Mouse (Mus musculus) cerebellum, adult 9-10 months (tissue): ENCODE measurements at regions not wholly inside any gene's neighbourhood (a gene's known extent, or its start where the extent isn't known, plus 50 kb on each side); places are given as distances from the start of the nearest gene placed in this dataset.

Experiments used
- DNase-seq: peaks from one replicate; pipeline ENCODE4 v3.0.0; 2022

- DNase-seq: no peak
Measured at GRCm38 (mm10) chr5:146684429-146684828, 99.4 kb upstream of the Gpr12 start.

DNA sequence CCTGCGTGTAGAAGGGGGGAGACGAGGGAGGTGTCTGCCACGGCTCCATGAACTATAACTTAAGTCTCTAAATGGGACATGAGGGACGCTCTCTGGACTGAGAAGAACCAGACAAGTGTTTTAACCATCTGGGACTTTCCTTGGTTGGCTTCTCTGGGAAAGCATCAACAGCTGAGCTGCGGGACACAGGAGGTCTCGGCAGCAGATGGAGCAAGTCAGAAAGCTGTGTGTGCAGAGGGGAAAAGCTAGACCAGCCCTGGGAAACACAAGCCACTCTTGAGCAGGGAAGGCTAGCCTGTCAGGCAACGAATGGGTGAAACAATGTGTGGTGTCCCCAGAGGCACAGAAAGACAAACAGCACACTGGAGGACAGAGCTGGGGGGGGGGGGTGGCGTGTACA is 98.5 kb upstream of the Gpr12 start:
- no peak for DNase-seq

DNA sequence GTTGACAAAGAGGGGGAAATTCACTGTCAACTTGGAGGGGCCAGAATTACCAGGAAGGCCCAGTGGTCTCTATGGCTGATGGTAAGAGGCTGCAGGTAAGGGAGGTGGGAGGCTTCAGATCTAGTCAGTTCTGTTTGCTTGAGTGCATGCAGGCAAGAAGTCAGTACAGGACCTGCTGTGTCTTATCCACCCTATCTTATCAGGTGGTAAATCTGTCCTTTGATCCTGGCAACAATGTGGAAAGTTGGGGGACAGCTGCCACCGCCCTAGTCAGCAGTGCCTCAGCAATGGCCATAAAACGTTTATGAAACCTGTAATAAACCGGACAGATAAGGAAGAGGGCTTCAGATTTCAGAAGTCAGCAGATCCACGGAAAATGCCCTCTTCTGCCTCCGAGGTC is 97.9 kb upstream of the Gpr12 start:
- no peak for DNase-seq

- DNase-seq: no peak
Measured at GRCm38 (mm10) chr5:146681512-146681911, 96.5 kb upstream of the Gpr12 start.

DNA sequence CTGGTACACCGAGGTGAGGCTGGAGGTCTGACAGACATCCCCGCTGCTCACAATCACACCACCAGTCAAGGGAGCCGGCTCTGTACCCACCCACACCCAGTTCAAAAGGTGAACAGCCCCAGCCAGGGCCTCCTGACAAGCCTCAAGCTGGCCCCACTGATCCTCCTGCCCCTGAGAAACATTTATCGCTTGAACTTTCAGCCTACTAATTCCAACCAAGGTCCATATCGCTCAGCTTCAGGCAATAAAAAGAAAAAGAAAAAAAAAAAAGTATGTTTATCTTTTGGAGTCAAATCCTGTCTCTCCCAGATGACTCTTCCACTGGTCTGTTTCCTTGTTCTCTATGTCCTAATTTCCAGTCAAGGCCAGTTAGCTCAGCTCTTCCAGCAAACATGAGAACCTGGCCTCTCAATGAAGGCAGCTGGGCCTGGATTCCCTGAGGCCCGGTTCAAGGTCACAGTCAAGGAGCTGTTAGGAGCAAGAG is 94.2 kb upstream of the Gpr12 start:
- DNase-seq: no peak

DNA sequence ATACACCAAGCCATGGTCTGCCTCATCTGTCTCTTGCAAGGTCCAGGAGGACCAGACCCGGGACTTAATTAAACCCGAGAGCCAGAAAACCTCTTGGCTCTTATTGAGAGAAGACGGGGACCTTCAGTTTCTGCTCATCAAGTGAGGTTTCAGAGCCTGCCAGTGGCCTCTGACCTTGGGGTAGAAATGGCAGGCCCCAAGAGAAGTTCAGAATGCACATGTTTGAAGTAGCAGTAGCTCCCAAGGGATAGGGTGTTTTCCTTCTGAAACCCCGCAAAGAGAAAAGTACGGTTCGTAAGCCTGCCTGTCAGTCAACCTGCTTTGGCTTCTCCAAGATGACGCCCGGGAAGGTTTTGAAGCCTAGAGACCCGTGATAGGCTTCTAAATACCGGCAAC is 93.7 kb upstream of the Gpr12 start:
- DNase-seq: no peak

GRCm38 (mm10) chr5:146678049-146678774 is 93.2 kb upstream of the Gpr12 start:
- no peak for DNase-seq

DNA sequence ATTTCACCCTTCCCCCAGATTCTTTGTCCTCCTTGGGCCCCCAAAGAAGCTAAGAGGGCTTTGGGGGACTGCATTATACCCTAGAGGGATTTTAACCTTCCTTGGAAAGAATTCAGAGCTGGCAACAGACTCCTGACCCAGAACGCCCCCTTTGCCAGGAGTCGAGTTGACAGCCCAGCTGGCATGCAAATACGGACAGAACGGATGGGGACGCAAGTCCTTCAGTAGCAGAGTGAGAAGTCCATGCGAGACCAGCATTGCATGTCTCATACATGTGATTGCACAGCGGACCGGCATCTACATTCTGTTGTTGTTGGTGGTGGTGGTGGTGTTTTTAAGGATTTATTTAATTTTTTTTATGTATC is 92.1 kb upstream of the Gpr12 start:
- DNase-seq: no peak

GRCm38 (mm10) chr5:146676470-146677150 is 91.6 kb upstream of the Gpr12 start:
- DNase-seq: no peak

GRCm38 (mm10) chr5:146675887-146676277 is 90.8 kb upstream of the Gpr12 start:
- DNase-seq: no peak

DNA sequence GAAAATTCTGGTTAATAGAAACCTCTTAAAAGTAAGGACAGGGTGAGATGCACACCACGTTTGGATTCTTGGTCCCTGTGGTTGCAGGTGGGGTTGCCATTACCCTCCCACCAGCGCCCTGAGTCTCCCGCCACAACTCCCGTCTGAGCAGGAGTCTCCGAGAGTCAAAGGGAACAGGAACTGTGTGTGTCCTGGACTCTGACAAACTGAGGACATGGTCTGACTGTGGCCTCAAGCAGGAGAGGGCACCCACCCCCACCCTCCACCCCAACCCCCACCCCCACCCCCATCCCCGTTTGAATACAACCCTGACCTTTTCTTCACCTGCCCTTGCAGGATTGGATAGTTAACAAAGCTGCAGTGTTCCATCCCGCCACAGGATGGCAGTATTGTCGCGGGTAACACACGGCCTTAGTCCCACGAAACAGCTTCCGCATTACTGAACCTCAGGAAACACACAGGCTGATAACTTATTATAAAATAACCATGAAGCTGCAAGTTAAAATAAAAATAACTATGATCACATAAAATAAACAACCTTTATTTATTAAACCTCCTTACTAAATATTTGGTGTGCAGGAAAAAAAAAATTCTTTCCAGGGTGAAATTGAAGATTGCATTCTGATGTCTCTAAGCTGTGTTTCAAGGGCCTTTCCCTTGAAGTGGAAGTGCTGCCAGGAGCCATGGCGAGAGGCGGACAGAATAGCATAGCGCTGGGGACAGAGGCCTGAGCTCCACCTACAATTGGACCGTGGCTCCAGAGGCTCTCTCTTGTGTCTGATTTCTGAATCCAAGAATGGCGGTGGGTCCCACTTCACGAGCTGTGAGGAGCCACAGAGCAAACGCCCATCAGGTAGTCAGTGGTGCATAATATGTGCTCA is 90.2 kb upstream of the Gpr12 start:
- peak; percentile 52 for DNase-seq

DNA sequence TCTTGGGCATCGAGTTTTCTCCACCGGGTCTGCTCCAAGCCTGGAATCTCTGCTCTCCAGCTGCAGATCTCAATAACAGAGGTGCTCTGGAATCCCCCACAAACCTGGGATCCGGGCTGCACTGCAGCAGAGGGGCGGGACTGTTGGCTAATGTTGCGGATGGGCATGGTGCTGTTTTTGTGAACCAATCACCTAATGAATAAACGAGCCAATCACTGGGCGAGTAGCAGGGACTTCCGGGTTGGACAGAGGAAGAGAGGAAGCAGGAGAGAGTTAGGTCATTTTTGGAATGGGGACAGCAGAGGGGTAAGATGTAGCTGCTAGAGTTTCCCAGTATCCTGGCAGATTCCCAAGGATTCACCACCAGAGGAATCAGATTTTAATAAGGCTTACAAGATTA is 76.7 kb upstream of the Gpr12 start:
- no peak for DNase-seq

- no peak for DNase-seq
Measured at GRCm38 (mm10) chr5:146657228-146657627, 72.2 kb upstream of the Gpr12 start.

- no peak for DNase-seq
Measured at GRCm38 (mm10) chr5:146655394-146655793, 70.4 kb upstream of the Gpr12 start.

DNA sequence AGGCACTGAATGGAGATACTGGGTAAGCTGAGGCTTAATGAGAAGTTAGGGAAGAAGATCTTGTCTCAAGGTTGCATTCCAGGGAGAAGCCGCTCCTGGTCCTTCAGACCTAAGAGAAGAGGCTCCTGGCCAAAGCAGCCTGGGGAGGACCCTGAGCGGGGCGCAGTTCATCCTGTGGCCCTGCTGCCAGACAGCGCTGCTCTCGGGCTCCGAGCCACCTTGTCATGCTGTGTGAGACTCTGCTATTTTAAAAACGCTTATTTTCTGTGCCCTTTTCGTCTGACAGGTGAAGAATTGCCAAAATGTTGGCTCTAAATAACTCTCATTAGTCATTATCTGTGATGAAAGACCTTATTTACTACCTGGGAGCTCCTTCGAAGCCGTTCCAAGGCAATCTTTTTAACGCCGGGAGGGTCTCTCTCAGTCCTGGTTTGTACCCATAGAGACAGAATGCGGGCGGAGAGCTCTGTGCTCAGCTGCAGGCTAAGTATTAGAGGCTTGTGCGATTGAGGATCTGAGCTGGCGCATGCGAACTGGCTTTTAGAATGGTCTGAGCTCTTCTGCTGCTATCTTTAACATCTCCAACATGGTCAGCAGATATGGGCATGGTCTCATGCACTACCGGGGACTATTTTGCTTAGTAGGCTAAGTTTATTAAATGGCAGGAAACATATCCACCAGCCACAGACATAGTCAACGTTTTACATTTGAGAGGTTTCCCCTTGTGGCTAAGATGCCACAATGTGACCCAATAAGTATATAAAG is 68.8 kb upstream of the Gpr12 start:
- DNase-seq: no peak

- no peak for DNase-seq
Measured at GRCm38 (mm10) chr5:146652874-146653273, 67.8 kb upstream of the Gpr12 start.

- DNase-seq: no peak
Measured at GRCm38 (mm10) chr5:146648519-146649060, 63.6 kb upstream of the Gpr12 start.

DNA sequence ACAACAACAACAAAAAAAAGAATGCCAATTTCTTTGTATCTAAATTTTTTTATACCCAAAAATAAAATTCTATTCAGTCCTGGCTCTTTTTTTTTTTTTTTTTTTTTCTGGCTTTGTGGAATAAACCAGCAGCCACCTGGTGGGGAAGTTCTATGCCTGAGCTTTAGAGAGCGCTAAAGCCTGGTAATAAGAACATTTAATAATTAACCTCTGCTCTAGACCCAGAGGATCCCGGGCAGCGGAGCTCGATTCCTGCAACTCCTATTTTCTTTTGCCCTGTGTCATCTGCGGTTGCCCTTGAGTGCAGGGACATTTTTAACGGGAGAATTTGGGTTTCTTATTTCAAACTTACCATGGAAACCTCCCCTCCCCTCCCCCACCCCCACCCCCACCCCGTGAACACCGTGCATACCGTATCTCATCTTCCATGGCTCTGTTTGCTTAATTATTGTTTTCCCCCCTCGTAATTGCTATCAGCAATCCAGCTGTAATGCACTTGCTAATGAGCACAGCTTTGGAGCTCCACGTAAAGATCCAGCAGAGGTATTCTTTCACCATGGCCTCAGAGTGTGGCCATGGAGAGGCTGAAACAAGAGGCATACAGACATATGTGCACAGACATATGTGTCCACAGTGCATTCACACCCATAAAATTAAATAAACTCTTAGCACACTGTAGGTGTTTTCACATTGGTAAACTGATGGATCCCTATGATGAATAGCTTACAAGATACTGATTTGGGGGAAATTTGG is 62.8 kb upstream of the Gpr12 start:
- no peak for DNase-seq

DNA sequence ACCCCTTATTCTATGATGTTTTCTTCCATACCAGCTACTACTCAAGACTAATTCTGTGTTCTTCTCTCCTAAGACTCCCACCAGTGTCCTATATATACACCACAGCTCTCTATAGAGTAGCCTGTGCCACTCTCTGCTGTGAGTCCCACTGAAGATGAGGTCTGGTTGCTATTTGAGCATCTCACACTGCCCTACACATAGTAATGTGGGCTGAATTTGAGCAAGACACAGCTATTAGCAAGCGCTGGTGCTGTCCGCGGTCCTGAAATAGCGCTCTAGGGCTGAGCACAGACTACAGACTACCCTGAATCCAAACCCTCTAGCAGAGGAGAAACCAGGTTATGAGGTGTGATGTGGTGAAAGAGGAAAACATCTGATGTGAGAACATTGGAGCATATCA is 59.5 kb upstream of the Gpr12 start:
- no peak for DNase-seq

GRCm38 (mm10) chr5:146641931-146642330 is 56.9 kb upstream of the Gpr12 start:
- DNase-seq: no peak

GRCm38 (mm10) chr5:146636859-146637258 is 51.8 kb upstream of the Gpr12 start:
- no peak for DNase-seq
